Mouse (Mus musculus) embryonic stem cell, embryonic (primary cell): ENCODE measurements at regions not wholly inside any gene's neighbourhood (a gene's known extent, or its start where the extent isn't known, plus 50 kb on each side); places are given as distances from the start of the nearest gene placed in this dataset.
"Not testable (repeated sequence)": the region's sequence is repeated elsewhere in the genome, so short reads cannot be mapped to it uniquely, and the experiment has no call there.

Experiments
- CTCF ChIA-PET, 4 experiments: fragments of 300-600 bp in 2 of 4; fragments of 350-600 bp in 2 of 4; sonication (Branson Sonifier 250); formaldehyde crosslinking; loops; one replicate each; lab custom pipeline; 2022; ENCODE audit warnings: inconsistent platforms in 2 of 4; lab: Charles Lee
- POLR2A ChIA-PET, 4 experiments: fragments of 300-600 bp in 2 of 4; fragments of 350-600 bp in 2 of 4; sonication (Branson Sonifier 250); formaldehyde crosslinking; loops; one replicate each; lab custom pipeline; 2022; ENCODE audit warnings: antibody characterized with exemption in 4 of 4, inconsistent platforms in 1 of 4; lab: Charles Lee

DNA sequence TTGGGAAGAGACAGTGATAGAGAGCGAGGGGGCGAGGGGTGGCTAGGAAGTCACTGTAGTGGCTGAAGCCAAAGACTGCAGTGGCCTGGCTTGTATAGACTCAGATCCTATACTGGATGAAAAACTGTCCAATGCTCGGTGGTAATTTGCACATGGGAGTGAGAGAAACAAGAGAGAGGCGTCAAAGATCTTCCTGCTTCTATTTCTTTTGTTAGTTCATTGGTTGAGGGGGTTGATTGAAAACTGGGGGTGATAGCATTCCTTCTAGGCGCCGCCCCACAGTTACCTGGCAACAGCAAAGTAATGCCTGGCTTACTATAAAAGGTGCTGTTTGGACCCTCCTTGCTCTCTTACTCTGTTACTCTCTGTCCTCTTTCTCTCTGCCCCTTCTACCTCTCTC is 465.3 kb upstream of the Smim15 start:
- ChIA-PET POLR2A (no interaction called here), CTCF (no interaction called here)

- ChIA-PET POLR2A (interaction anchor here in 2 of 4 experiments (0.6 to 1.3 kb wide), 2 partner anchors 10 to 338 kb away, joined by 3 read pairs; no protein-coding TSS in a partner anchor), CTCF (no interaction called here)
These were observed 466.4 kb upstream of the Smim15 start for GRCm38 (mm10) chr13:107577809-107578208.

DNA sequence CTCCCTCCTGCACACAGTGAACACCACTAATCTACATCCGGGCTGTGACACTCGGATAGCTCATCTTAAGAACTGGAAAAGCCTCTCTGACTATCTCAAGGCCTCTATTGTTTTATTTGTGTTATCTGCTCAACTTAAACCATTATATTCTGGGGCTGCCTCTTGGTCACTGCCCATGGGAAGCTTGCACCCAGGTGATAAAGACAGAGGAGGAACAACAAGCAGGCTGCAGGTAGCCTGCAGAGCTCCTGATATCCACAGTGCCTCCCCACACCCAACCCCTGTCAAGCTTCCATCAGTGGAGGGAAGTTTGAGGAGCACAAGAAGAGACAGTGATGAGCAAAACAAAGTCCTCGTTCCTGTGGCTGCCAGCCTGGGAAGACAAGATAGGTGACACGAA is 467.0 kb upstream of the Smim15 start:
- POLR2A ChIA-PET, result interaction anchor here in 3 of 4 experiments (0.5 to 1.3 kb wide), 3 partner anchors 9 to 552 kb away, joined by 3 to 4 read pairs (median 3); no protein-coding TSS in a partner anchor

GRCm38 (mm10) chr13:107576701-107577100 is 467.5 kb upstream of the Smim15 start:
- POLR2A ChIA-PET, result interaction anchor here in 3 of 4 experiments (0.5 to 1.3 kb wide), 3 partner anchors 9 to 553 kb away, joined by 3 to 4 read pairs (median 3); no protein-coding TSS in a partner anchor
- CTCF ChIA-PET, result no interaction called here

More for the DNA sequence above, 467.0 kb upstream of the Smim15 start:
- CTCF ChIA-PET, result no interaction called here

GRCm38 (mm10) chr13:107575025-107575424 is 469.2 kb upstream of the Smim15 start:
- POLR2A ChIA-PET, result interaction anchor here in 1 of 4 experiments (0.9 kb wide), 1 partner anchor 135 kb away, joined by 3 read pairs; no protein-coding TSS in a partner anchor
- CTCF ChIA-PET, result interaction anchor here in 2 of 4 experiments (0.6 kb wide), 2 partner anchors 23 to 52 kb away, joined by 3 to 8 read pairs; no protein-coding TSS in a partner anchor

- POLR2A ChIA-PET, result interaction anchor here in 1 of 4 experiments (0.5 kb wide), 1 partner anchor 535 kb away, joined by 4 read pairs; no protein-coding TSS in a partner anchor
- CTCF ChIA-PET, result interaction anchor here in 1 of 4 experiments (0.6 kb wide), 1 partner anchor 933 kb away, joined by 11 read pairs; no protein-coding TSS in a partner anchor
These were observed 470.5 kb upstream of the Smim15 start for GRCm38 (mm10) chr13:107573499-107574355.

DNA sequence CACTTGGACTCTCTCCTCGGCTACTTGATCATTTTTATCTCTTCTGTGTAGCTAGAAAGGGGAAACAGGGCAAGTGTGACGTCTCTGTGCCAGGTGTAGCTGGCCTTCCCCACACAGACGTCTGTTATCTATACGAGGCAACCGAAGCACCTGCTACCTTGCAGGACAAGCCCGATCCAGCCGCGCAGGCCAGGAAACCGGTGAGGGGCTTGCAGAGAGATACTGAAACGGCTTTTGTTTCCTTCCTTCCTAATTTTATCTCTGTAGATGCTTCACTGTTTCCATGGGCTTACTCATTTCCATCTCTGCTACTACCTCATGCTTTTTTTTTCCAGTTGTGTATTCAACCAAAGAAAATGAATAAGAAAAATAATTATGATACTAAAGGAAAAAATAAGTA is 472.7 kb upstream of the Smim15 start:
- ChIA-PET CTCF (no interaction called here), POLR2A (no interaction called here)

DNA sequence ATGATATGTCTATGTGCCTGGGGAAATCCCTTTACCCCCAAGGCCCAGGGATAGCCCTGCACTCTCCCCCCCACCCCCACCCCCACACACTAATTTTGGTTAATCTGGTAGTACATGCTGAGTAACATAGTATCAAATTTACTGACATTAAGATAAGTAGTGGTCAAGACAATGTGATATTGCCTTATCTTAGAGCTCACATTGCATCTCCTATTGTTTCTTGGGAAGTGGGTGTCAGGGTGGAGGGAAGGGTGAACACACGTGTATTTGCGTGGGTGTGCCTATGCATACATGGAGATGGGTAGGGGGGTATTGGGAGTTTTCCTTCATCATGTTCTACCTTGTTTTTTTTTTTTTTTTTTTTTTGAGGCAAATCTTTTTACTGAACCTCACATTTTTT is 474.8 kb upstream of the Smim15 start:
- POLR2A ChIA-PET, result no interaction called here
- CTCF ChIA-PET, result no interaction called here

DNA sequence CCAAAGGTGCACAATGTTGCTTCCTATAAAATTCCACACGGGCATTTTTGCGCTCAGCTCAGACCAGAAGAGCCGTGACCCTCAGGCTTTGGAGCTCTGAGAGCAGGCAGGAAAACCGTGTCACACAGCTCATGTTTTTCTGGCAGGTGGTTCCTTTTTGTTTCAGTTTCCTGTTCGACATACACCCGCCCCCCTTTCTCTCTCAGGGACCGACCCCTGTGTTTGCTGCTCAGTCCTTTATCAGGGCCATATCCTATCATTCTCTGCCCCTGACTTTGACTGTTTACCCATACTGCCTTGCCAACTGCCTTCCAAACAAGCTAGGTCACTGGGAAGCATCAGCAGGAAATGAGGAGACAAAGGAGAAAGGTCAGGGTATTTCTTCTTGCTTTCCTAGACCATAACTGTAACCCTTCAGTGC is 475.5 kb upstream of the Smim15 start:
- ChIA-PET CTCF (interaction anchor here in 1 of 4 experiments (0.6 kb wide), 2 partner anchors 366 to 473 kb away, joined by 4 read pairs; no protein-coding TSS in a partner anchor), POLR2A (interaction anchor here in 1 of 4 experiments (1.3 kb wide), 1 partner anchor 8 kb away, joined by 3 read pairs; no protein-coding TSS in a partner anchor)

GRCm38 (mm10) chr13:107562463-107562862 is 481.8 kb upstream of the Smim15 start:
- POLR2A ChIA-PET, result no interaction called here
- CTCF ChIA-PET, result no interaction called here

DNA sequence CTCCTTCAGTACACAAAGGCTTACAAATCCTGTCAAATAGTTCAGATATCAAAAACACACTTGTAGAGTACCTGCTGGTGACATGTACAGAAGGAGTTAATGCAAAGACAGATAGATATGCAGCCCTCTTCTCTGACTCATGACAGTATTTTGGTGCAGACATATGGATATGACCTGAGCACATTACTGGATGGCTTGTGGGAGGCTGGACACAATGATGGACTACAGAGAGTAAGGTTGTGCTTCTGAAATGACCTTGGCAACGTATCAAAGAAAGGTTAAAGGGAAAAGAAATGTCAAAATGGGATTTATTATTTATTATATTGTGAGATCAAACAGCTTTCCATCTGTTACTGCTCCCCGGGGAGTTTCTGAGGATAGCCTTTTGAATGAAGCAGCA is 482.7 kb upstream of the Smim15 start:
- POLR2A ChIA-PET, result no interaction called here
- CTCF ChIA-PET, result no interaction called here

- ChIA-PET POLR2A (no interaction called here), CTCF (interaction anchor here in 1 of 4 experiments (0.6 kb wide), 1 partner anchor 249 kb away, joined by 9 read pairs; no protein-coding TSS in a partner anchor)
These were observed 488.3 kb upstream of the Smim15 start for GRCm38 (mm10) chr13:107555958-107556357.

- CTCF ChIA-PET, result interaction anchor here in 1 of 4 experiments (0.6 kb wide), 1 partner anchor 21 kb away, joined by 4 read pairs; no protein-coding TSS in a partner anchor
- POLR2A ChIA-PET, result no interaction called here
These were observed 490.2 kb upstream of the Smim15 start for GRCm38 (mm10) chr13:107554091-107554490.

DNA sequence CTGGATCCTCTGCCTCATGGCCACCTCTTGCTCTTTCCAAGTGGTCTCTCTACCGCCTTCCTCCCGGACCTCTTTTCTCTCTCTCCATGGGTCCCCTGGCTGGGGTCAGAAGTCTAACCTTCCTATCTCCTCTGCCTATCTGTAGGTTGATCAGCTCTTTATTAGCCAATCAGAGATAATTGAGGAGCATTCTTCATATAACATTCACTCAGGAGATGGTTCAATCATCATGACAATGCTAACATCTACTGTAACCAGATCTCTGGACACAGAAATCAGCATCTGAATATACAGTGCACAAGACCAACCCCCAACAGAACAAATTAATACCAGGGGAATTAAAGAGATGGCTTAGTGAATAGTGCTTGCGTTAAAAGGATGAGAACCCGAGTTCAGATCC is 492.1 kb upstream of the Smim15 start:
- CTCF ChIA-PET, result no interaction called here
- POLR2A ChIA-PET, result interaction anchor here in 2 of 4 experiments (0.6 to 1.1 kb wide), 2 partner anchors 19 to 50 kb away, joined by 3 read pairs; no protein-coding TSS in a partner anchor

GRCm38 (mm10) chr13:107549995-107550394 is 494.3 kb upstream of the Smim15 start:
- CTCF ChIA-PET, result not testable (repeated sequence)
- POLR2A ChIA-PET, result interaction anchor here in 1 of 4 experiments (1.4 kb wide), 1 partner anchor 9 kb away, joined by 5 read pairs; no protein-coding TSS in a partner anchor

- CTCF ChIA-PET, result interaction anchor here in 2 of 4 experiments (0.6 to 0.7 kb wide), 2 partner anchors 445 to 463 kb away, joined by 3 read pairs; no protein-coding TSS in a partner anchor
- POLR2A ChIA-PET, result no interaction called here
These were observed 497.2 kb upstream of the Smim15 start for GRCm38 (mm10) chr13:107547073-107547472.

GRCm38 (mm10) chr13:107546181-107546900 is 497.9 kb upstream of the Smim15 start:
- ChIA-PET CTCF (interaction anchor here in 1 of 4 experiments (0.7 kb wide), 1 partner anchor 444 kb away, joined by 3 read pairs; no protein-coding TSS in a partner anchor), POLR2A (no interaction called here)

GRCm38 (mm10) chr13:107541635-107541955 is 502.7 kb upstream of the Smim15 start:
- ChIA-PET POLR2A (interaction anchor here in 1 of 4 experiments (1.6 kb wide), 1 partner anchor 9 kb away, joined by 5 read pairs; no protein-coding TSS in a partner anchor), CTCF (no interaction called here)
